Comparison of ENCODE assay signal across 26 mouse cellular contexts in genomic region chr1:59638371-59638770, GRCm38 (mm10). TPM values are rescaled to one million over a fixed set of nuclear protein-coding genes. Genes with fewer than 3 reads are reported as not detected.
DNase-seq lines count a peak whose midpoint lies in the region; ATAC-seq and TF ChIP-seq lines count a peak whose summit lies in the region.
"Had no signal": no experiment of that assay in that cellular context is flagged by ENCODE, and none has a peak within 500 bp of the region (broad histone marks: within the 10 kb centered on the region; RNA-seq: fewer than 3 reads in every experiment).

No protein-coding gene starts in this region.

- WGBS in lung, postnatal 0 days = 79% methylated on average over 3 of the region's 3 CpGs

- no peak overlapping the region for H3K27ac ChIP-seq in lung, postnatal 0 days (ENCODE audit: low read length)
- H3K27ac ChIP-seq: forebrain, embryonic 13.5 days; intestine, embryonic 15.5 days; layer of hippocampus, adult 2 months; left cerebral cortex, adult 2 months; limb, embryonic 12.5 days; liver, embryonic 12.5 days; neural tube, embryonic 13.5 days had no signal

- H3K27me3 ChIP-seq in lung, postnatal 0 days (replicated peaks; ENCODE audit: insufficient read depth, low read length) = no peaks in the 10 kb centered on the region
- no peaks in the 10 kb centered on the region for H3K27me3 ChIP-seq in E14TG2a.4 (ENCODE audit: insufficient read depth, low read length)
- H3K27me3 ChIP-seq in Patski = no peaks in the 10 kb centered on the region
- H3K27me3 ChIP-seq: forebrain, embryonic 13.5 days; intestine, embryonic 15.5 days; limb, embryonic 12.5 days; liver, embryonic 12.5 days; neural tube, embryonic 13.5 days had no signal

- POLR2A ChIA-PET in Patski (lab: Charles Lee) = interaction anchor here (0.5 kb wide), 1 partner anchor 26 kb away, joined by 5 read pairs; no protein-coding TSS in a partner anchor

- H3K4me1 ChIP-seq in lung, postnatal 0 days (ENCODE audit: insufficient read depth, low read depth, low read length) = no peaks in the 10 kb centered on the region
- H3K4me1 ChIP-seq in E14TG2a.4 (replicated peaks; ENCODE audit: low read depth, low read length) = no peaks in the 10 kb centered on the region
- H3K4me1 ChIP-seq: forebrain, embryonic 13.5 days; intestine, embryonic 15.5 days; neural tube, embryonic 13.5 days had no signal

- H3K36me3 ChIP-seq in lung, postnatal 0 days (ENCODE audit: insufficient read depth, low read length) = 0 out of 2 replicates have a peak, but pooled peaks cover 5% of the 10 kb centered on the region
- H3K36me3 ChIP-seq in E14TG2a.4 (ENCODE audit: insufficient read depth, low read length) = peaks cover 39% of the 10 kb centered on the region
- H3K36me3 ChIP-seq: intestine, embryonic 15.5 days had no signal

- H3K9ac ChIP-seq in lung, postnatal 0 days (replicated peaks; ENCODE audit: low read depth) = no peak overlapping the region
- H3K9ac ChIP-seq: forebrain, embryonic 13.5 days; intestine, embryonic 15.5 days; limb, embryonic 12.5 days; liver, embryonic 12.5 days; liver, postnatal 0 days; neural tube, embryonic 13.5 days had no signal

- no peak for ATAC-seq in CD4-positive, CD25-positive, alpha-beta regulatory T cell, adult 4 months
- ATAC-seq in lung, postnatal 0 days = no peak
- no peak for ATAC-seq in Patski
- ATAC-seq: forebrain, embryonic 13.5 days; hindbrain, embryonic 16.5 days; intestine, embryonic 15.5 days; liver, embryonic 12.5 days; liver, postnatal 0 days had no signal

- no peak overlapping the region for H3K4me2 ChIP-seq in lung, postnatal 0 days (replicated peaks; ENCODE audit: low read depth, low read length)
- H3K4me2 ChIP-seq: forebrain, embryonic 13.5 days; heart, embryonic 11.5 days; intestine, embryonic 15.5 days; limb, embryonic 12.5 days; liver, embryonic 12.5 days; neural tube, embryonic 13.5 days had no signal

- TF ChIP-seq EP300 in lung, postnatal 0 days (IDR thresholded peaks at IDR 0.05) = no peak

- in situ Hi-C loops in Patski (cut with MboI; ENCODE audit: low pct_unique_long_range_greater_than_20kb) = no loop called here

- peak; percentile 16 for DNase-seq in CD4-positive, CD25-positive, alpha-beta regulatory T cell, adult 2 months (ENCODE audit: low read depth, low spot score)
- no peak for DNase-seq in lung, postnatal 0 days (ENCODE audit: low spot score)
- DNase-seq in lung, postnatal 36 days = no peak
- DNase-seq in Patski (ENCODE audit: low read depth, low spot score) = no peak
- DNase-seq in urinary bladder, postnatal 14 days (ENCODE audit: low spot score) = no peak
- DNase-seq in frontal cortex, postnatal 10 days (ENCODE audit: low spot score in 2 of 2) = no peak
- DNase-seq: adrenal gland, postnatal 10 days; cerebellum, adult 9-10 months; cerebellum, postnatal 36 days; gastrocnemius, postnatal 14 days; heart, adult 18-20 months; heart, postnatal 4 days; kidney, postnatal 25 days; liver, postnatal 0 days; right cerebral cortex, postnatal 14 days had no signal

- TF ChIP-seq CTCF in lung, postnatal 0 days (IDR thresholded peaks at IDR 0.05) = peak; percentile 16; the same call in 1 of the 2 replicates
- TF ChIP-seq CTCF in E14TG2a.4 (conservative IDR thresholded peaks at IDR 0.05; ENCODE audit: low read length) (peak; percentile 33; the same call in 1 of the 2 replicates), Patski (IDR thresholded peaks at IDR 0.05) (peak; percentile 26)

- H3K9me3 ChIP-seq in lung, postnatal 0 days (ENCODE audit: low read length) = no peaks in the 10 kb centered on the region
- no peaks in the 10 kb centered on the region for H3K9me3 ChIP-seq in E14TG2a.4 (ENCODE audit: low read length)
- H3K9me3 ChIP-seq: forebrain, embryonic 13.5 days; intestine, embryonic 15.5 days; limb, embryonic 12.5 days; liver, embryonic 12.5 days; neural tube, embryonic 13.5 days had no signal

- CTCF ChIA-PET in Patski (lab: Charles Lee) = no interaction called here

- no peak overlapping the region for H3K4me3 ChIP-seq in lung, postnatal 0 days (ENCODE audit: low read depth, low read length)
- H3K4me3 ChIP-seq in E14TG2a.4 (replicated peaks; ENCODE audit: low read length) = no peak overlapping the region
- H3K4me3 ChIP-seq: forebrain, embryonic 13.5 days; intestine, embryonic 15.5 days; layer of hippocampus, adult 2 months; left cerebral cortex, adult 2 months; limb, embryonic 12.5 days; liver, embryonic 12.5 days; neural tube, embryonic 13.5 days had no signal

RNA-seq across cellular contexts. Expression of gene Sumo1, which starts 32.3 kb away (rescaled TPM):
- polyA plus RNA-seq in CD4-positive, CD25-positive, alpha-beta regulatory T cell, adult 4 months (2017; shearing (Covaris generic)) = 100 to 1,000 TPM; 471 to 552 TPM
- 257 and 273 TPM in 2 replicates for polyA plus RNA-seq in lung, postnatal 0 days (2015; fragmentation: Nextera tagmentation; extraction: Ambion mirVana)
- polyA plus RNA-seq in Patski (2021) = 173 TPM

RNA-seq across cellular contexts. Expression of gene Nop58, which starts 46.4 kb away (rescaled TPM):
- polyA plus RNA-seq in CD4-positive, CD25-positive, alpha-beta regulatory T cell, adult 4 months (2017; shearing (Covaris generic)) = 100 to 1,000 TPM; 181 to 197 TPM
- 55.9 and 66.4 TPM in 2 replicates for polyA plus RNA-seq in lung, postnatal 0 days (2015; fragmentation: Nextera tagmentation; extraction: Ambion mirVana)
- polyA plus RNA-seq in Patski (2021) = 189 TPM
